7 mouse cellular contexts compared by ENCODE assay signal in genomic region chr1:177440981-177441491, GRCm38 (mm10). TPM values are rescaled to one million over a fixed set of nuclear protein-coding genes. Genes with fewer than 3 reads are reported as not detected.
DNase-seq lines count a peak whose midpoint lies in the region; ATAC-seq and TF ChIP-seq lines count a peak whose summit lies in the region.

No protein-coding gene starts in this region.

- H3K9me3 ChIP-seq in embryonic facial prominence, embryonic 13.5 days: no peaks in the 10 kb centered on the region
- no peaks in the 10 kb centered on the region for H3K9me3 ChIP-seq in neural tube, embryonic 12.5 days

- no peaks in the 10 kb centered on the region for H3K36me3 ChIP-seq in thymus, adult 2 months (ENCODE audit: control insufficient read depth, insufficient read depth, low read length)
- no peaks in the 10 kb centered on the region for H3K36me3 ChIP-seq in embryonic facial prominence, embryonic 13.5 days
- no peaks in the 10 kb centered on the region for H3K36me3 ChIP-seq in neural tube, embryonic 12.5 days

- ATAC-seq in embryonic facial prominence, embryonic 13.5 days (ENCODE audit: insufficient number of reproducible peaks, insufficient read depth, low FRiP score, low TSS enrichment, low read depth): no peak
- ATAC-seq in inflammation-experienced regulatory T-cells, adult 6 months: peak; percentile 13
- no peak for ATAC-seq in neural tube, embryonic 12.5 days (ENCODE audit: low FRiP score, low read depth)

- H3K27ac ChIP-seq in thymus, adult 2 months (ENCODE audit: control insufficient read depth, insufficient read depth, low read length): peak overlapping the region; percentile 97
- peak overlapping the region; percentile 87 for H3K27ac ChIP-seq in embryonic facial prominence, embryonic 13.5 days
- H3K27ac ChIP-seq in neural tube, embryonic 12.5 days: peak overlapping the region; percentile 97

- H3K27me3 ChIP-seq in thymus, adult 2 months (ENCODE audit: control insufficient read depth, insufficient read depth, low read length): no peaks in the 10 kb centered on the region
- H3K27me3 ChIP-seq in embryonic facial prominence, embryonic 13.5 days: no peaks in the 10 kb centered on the region
- no peaks in the 10 kb centered on the region for H3K27me3 ChIP-seq in neural tube, embryonic 12.5 days (replicated peaks)

- WGBS in thymus, adult 2 months: 2% methylated on average over 6 of the region's 6 CpGs
- WGBS in embryonic facial prominence, embryonic 13.5 days: 2% methylated on average over 6 of the region's 6 CpGs
- WGBS in neural tube, embryonic 12.5 days: 2% methylated on average over 6 of the region's 6 CpGs

- peak overlapping the region; percentile 91 for H3K4me3 ChIP-seq in thymus, adult 2 months (ENCODE audit: control insufficient read depth, insufficient read depth, low read length)
- peak overlapping the region; percentile 81 for H3K4me3 ChIP-seq in embryonic facial prominence, embryonic 13.5 days
- peak overlapping the region; percentile 82 for H3K4me3 ChIP-seq in neural tube, embryonic 12.5 days

- H3K4me2 ChIP-seq in embryonic facial prominence, embryonic 13.5 days: peak overlapping the region; percentile 83
- peak overlapping the region; percentile 70 for H3K4me2 ChIP-seq in neural tube, embryonic 12.5 days (replicated peaks)

- H3K9ac ChIP-seq in embryonic facial prominence, embryonic 13.5 days: peak overlapping the region; percentile 79
- H3K9ac ChIP-seq in neural tube, embryonic 12.5 days: peak overlapping the region; percentile 77

- peak; percentile 15 for DNase-seq in thymus, adult 2 months
- no peak for DNase-seq in thymus, adult 18-20 months
- no peak for DNase-seq in adrenal gland, postnatal 4 days (ENCODE audit: low spot score in 2 of 2)
- DNase-seq in spleen, postnatal 10 days (ENCODE audit: low spot score in 2 of 2): no peak

- no peak for TF ChIP-seq CTCF in thymus, adult 2 months (IDR thresholded peaks at IDR 0.05; ENCODE audit: borderline replicate concordance, control insufficient read depth, extremely low read depth, insufficient read depth, low read length, poor library complexity)

- peaks cover 9% of the 10 kb centered on the region for H3K4me1 ChIP-seq in thymus, adult 2 months (replicated peaks; ENCODE audit: control insufficient read depth, insufficient read depth, low read length)
- peaks cover 28% of the 10 kb centered on the region for H3K4me1 ChIP-seq in embryonic facial prominence, embryonic 13.5 days
- H3K4me1 ChIP-seq in neural tube, embryonic 12.5 days: peaks cover 23% of the 10 kb centered on the region

- TF ChIP-seq POLR2A in thymus, adult 2 months (IDR thresholded peaks at IDR 0.05; ENCODE audit: control insufficient read depth, extremely low read depth, insufficient read depth, low read length, poor library complexity): no peak

RNA-seq across cellular contexts. Expression of gene Zbtb18, which starts 1.1 kb away (rescaled TPM):
- 46.9 and 50.0 TPM in 2 replicates for polyA plus RNA-seq in thymus, adult 2 months (2012; rRNA removed)
- 2.5 and 3.9 TPM in 2 replicates for polyA plus RNA-seq in embryonic facial prominence, embryonic 13.5 days (2015; fragmentation: Nextera tagmentation; extraction: Ambion mirVana)
- 1 to 10 TPM in 2 of 3 experiments, under 1 TPM in 1; 0.63 to 3.9 (median 2.1) TPM for polyA plus RNA-seq in inflammation-experienced regulatory T-cells, adult 6 months (2017; shearing (Covaris generic))
- 6.6 and 10.4 TPM in 2 replicates for polyA plus RNA-seq in neural tube, embryonic 12.5 days (2016; fragmentation: Nextera tagmentation; extraction: Ambion mirVana)
- total RNA-seq in adrenal gland, postnatal 4 days (2021): 10 to 100 TPM; 32.3 to 36.5 TPM
